Mouse (Mus musculus) liver, adult 2 months (tissue): ENCODE measurements around the gene Dmrtc1a. TPM values are rescaled to one million over a fixed set of nuclear protein-coding genes. Genes with fewer than 3 reads are reported as not detected.
"Not testable (repeated sequence)": the region's sequence is repeated elsewhere in the genome, so short reads cannot be mapped to it uniquely, and the experiment has no call there.

Source experiments
- DNase-seq: peaks from one replicate; pipeline ENCODE4 v3.0.0-alpha.2; 2011; ENCODE audit warnings: low read depth, low spot score; ENCODE audit errors: extremely low read depth
- H3K27ac ChIP-seq: fragments of 200-500 bp; replicated peaks from 2 replicates; pipeline ENCODE4 v1.5.1; 2012; ENCODE audit warnings: low read depth, mild to moderate bottlenecking, control low read depth, inconsistent platforms, low read length; ENCODE audit not compliant: insufficient read depth
- H3K27me3 ChIP-seq: fragments of 200-500 bp; 2 replicates; pipeline ENCODE4 v1.6.1; 2012; ENCODE audit warnings: mild to moderate bottlenecking, moderate library complexity, low read length, inconsistent platforms; ENCODE audit not compliant: control insufficient read depth, insufficient read depth
- H3K36me3 ChIP-seq: fragments of 200-500 bp; 2 replicates; pipeline ENCODE4 v1.6.1; 2012; ENCODE audit warnings: low read length, inconsistent platforms; ENCODE audit not compliant: control insufficient read depth, insufficient read depth
- H3K4me1 ChIP-seq: fragments of 200-500 bp; 2 replicates; pipeline ENCODE4 v1.6.1; 2011; ENCODE audit warnings: low read length; ENCODE audit not compliant: control insufficient read depth, insufficient read depth
- H3K4me3 ChIP-seq: fragments of 200-500 bp; 2 replicates; pipeline ENCODE4 v1.5.1; 2011; ENCODE audit warnings: low read depth, mild to moderate bottlenecking, control low read depth, low read length, moderate library complexity; ENCODE audit not compliant: insufficient read depth
- H3K79me2 ChIP-seq: fragments of 200-500 bp; 2 replicates; pipeline ENCODE4 v1.6.1; 2012; ENCODE audit warnings: inconsistent platforms, mild to moderate bottlenecking, low read length, moderate library complexity; ENCODE audit not compliant: control insufficient read depth, insufficient read depth
- H3K9ac ChIP-seq: fragments of 200-500 bp; 2 replicates; pipeline ENCODE4 v1.6.1; 2012; ENCODE audit warnings: low read depth, mild to moderate bottlenecking, control low read depth, inconsistent platforms, low read length
- CTCF ChIP-seq: fragments of 200-500 bp; IDR thresholded peaks from 2 replicates; pipeline ENCODE4 v1.5.1; 2011; ENCODE audit warnings: low read depth, low read length, control low read depth
- POLR2A ChIP-seq: fragments of 200-500 bp; IDR thresholded peaks from 2 replicates; pipeline ENCODE4 v1.6.1; 2011; ENCODE audit warnings: low read length, control low read depth; ENCODE audit not compliant: insufficient read depth; ENCODE audit errors: extremely low read depth
- WGBS: fragments of 180-500 bp; shearing (Covaris S2); methylation state at CpG from one replicate; pipeline ENCODE4 v1.1.7; 2018; 5-methylcytosine and 5-hydroxymethylcytosine counted together
- polyA plus RNA-seq: library from polyadenylated mRNA; depleted of rRNA; stranded (reverse); fragments of >200 nt; gene quantifications from 2 replicates; pipeline ENCODE4 v1.2.3, GENCODE M21; 2012; rRNA removed
- total RNA-seq: library from RNA; depleted of rRNA; stranded (reverse); fragments of >200 nt; gene quantifications from 2 replicates; pipeline ENCODE4 v1.2.3, GENCODE M21; 2014; rRNA removed

Gene Dmrtc1a
- total RNA-seq (not detected in 2 replicates), polyA plus RNA-seq (not detected in 2 replicates)

GRCm38 (mm10) chrX:102908587-102908986 lies at the start of gene Dmrtc1a, which contains the start of gene 1700011M02Rik:
Gene Dmrtc1a (minus strand): TSS chrX:102908687.
Gene 1700011M02Rik (plus strand): TSS chrX:102908905.
- H3K27me3 ChIP-seq, H3K4me3 ChIP-seq, H3K9ac ChIP-seq, H3K79me2 ChIP-seq, DNase-seq, H3K4me1 ChIP-seq, H3K27ac ChIP-seq, H3K36me3 ChIP-seq: not testable (repeated sequence)
- 75% methylated on average over 6 of the region's 9 CpGs for WGBS

DNA sequence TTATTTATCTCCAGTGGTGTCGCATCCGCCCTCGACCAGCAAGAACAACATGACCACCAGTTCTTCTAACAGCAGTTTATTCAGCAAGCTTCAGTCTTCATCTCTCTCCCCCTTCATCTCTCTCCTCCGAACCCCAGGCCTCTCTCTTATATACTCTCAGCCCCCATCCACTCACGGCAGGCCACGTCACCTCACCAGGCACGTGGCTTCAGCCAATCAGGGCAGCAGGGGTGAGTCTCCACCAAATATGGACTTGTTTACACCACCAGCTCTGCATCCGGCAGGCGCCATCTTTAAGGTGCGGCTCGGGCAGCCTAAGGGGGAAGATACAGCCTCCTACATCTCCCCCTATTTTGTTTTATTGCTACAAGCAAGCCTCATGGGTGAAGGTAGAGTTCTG lies 41.6 kb upstream of the Dmrtc1a start:
- H3K4me3 ChIP-seq, H3K4me1 ChIP-seq, H3K27ac ChIP-seq, H3K9ac ChIP-seq, H3K79me2 ChIP-seq, DNase-seq, H3K27me3 ChIP-seq, H3K36me3 ChIP-seq: not testable (repeated sequence)
- WGBS = 86% methylated on average over 11 of the region's 11 CpGs

DNA sequence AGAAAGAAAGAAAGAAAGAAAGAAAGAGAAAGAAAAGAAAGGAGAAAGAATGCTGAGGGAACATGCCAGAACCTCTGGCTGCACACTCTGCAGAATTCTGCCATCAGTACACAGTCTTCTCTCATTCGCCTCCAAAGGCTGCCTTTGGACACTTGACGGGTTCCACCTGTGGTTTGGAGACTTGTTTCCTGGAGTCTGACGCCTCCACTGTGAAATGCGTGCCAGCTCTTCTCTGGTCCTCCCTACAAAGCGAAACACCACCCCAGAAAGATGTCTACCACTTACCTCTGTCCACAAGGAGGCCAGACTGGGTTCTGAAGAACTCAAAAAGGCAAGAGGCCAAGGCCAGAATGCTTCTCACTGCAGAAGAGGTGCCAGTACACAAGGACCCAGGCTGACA lies 28.3 kb upstream of the Dmrtc1a start:
- no peak overlapping the region for H3K9ac ChIP-seq
- H3K27ac ChIP-seq = no peak overlapping the region
- no peaks in the 10 kb centered on the region for H3K79me2 ChIP-seq
- H3K4me3 ChIP-seq = no peak overlapping the region
- H3K27me3 ChIP-seq = no peaks in the 10 kb centered on the region; the same call in 1 of the 2 replicates
- DNase-seq = no peak
- WGBS = 69% methylated on average over 5 of the region's 5 CpGs
- no peaks in the 10 kb centered on the region for H3K4me1 ChIP-seq
- TF ChIP-seq POLR2A (no peak), CTCF (no peak)
- H3K36me3 ChIP-seq = no peaks in the 10 kb centered on the region

DNA sequence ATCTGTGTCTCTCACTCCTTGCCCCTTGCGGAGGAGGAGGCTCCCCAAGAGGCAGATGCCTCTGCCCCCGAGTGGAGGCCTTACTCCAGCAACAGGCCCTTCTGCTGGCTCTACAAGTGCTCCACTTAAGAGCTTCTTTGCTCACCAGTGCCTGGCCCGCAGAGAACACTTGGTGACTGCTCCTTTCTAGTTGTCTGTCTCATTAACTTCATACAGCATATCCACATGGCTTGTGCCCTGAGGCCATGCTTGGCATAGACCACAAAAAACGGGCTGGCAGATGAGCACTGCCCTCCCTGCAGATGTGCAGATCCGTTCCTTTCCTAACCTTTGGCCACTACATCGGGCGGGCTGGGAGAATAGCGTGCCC lies 25.9 kb upstream of the Dmrtc1a start:
- Histone ChIP-seq H3K36me3 (no peaks in the 10 kb centered on the region), H3K27ac (no peak overlapping the region), H3K4me3 (no peak overlapping the region), H3K4me1 (no peaks in the 10 kb centered on the region), H3K27me3 (no peaks in the 10 kb centered on the region; the same call in 1 of the 2 replicates), H3K9ac (no peak overlapping the region), H3K79me2 (no peaks in the 10 kb centered on the region)
- 55% methylated on average over 8 of the region's 8 CpGs for WGBS
- TF ChIP-seq CTCF = no peak
- TF ChIP-seq POLR2A = no peak
- no peak for DNase-seq

GRCm38 (mm10) chrX:102933571-102934394 lies 25.3 kb upstream of the Dmrtc1a start:
- Histone ChIP-seq H3K27me3 (no peaks in the 10 kb centered on the region; the same call in 1 of the 2 replicates), H3K4me1 (no peaks in the 10 kb centered on the region), H3K27ac (no peak overlapping the region), H3K79me2 (no peaks in the 10 kb centered on the region), H3K9ac (no peak overlapping the region), H3K36me3 (no peaks in the 10 kb centered on the region), H3K4me3 (peak overlapping the region; percentile 53; the same call in 1 of the 2 replicates)
- 2% methylated on average over 43 of the region's 68 CpGs for WGBS
- DNase-seq = no peak
- TF ChIP-seq CTCF = peak; percentile 56; the same call in 1 of the 2 replicates
- TF ChIP-seq POLR2A = no peak

GRCm38 (mm10) chrX:102932992-102933570 lies 24.6 kb upstream of the Dmrtc1a start:
- no peaks in the 10 kb centered on the region for H3K4me1 ChIP-seq
- WGBS = 28% methylated on average over 12 of the region's 12 CpGs

GRCm38 (mm10) chrX:102928072-102928471 lies 19.6 kb upstream of the Dmrtc1a start, which contains the start of gene 1700018G05Rik:
Gene 1700018G05Rik (plus strand): TSS chrX:102928372.
- H3K4me3 ChIP-seq, DNase-seq, H3K79me2 ChIP-seq, H3K27ac ChIP-seq, H3K4me1 ChIP-seq, H3K9ac ChIP-seq, H3K36me3 ChIP-seq, H3K27me3 ChIP-seq: not testable (repeated sequence)
- 82% methylated on average over 6 of the region's 6 CpGs for WGBS

More at GRCm38 (mm10) chrX:102932992-102933570, 24.6 kb upstream of the Dmrtc1a start:
- H3K27ac ChIP-seq = no peak overlapping the region
- H3K27me3 ChIP-seq = no peaks in the 10 kb centered on the region; the same call in 1 of the 2 replicates
- TF ChIP-seq POLR2A (no peak), CTCF (no peak)
- DNase-seq = no peak
- no peaks in the 10 kb centered on the region for H3K79me2 ChIP-seq
- no peak overlapping the region for H3K4me3 ChIP-seq
- H3K9ac ChIP-seq = no peak overlapping the region
- no peaks in the 10 kb centered on the region for H3K36me3 ChIP-seq
